Mouse (Mus musculus) gastrocnemius, postnatal 10 days (tissue): ENCODE measurements around the gene Rbm20. TPM values are rescaled to one million over a fixed set of nuclear protein-coding genes. Genes with fewer than 3 reads are reported as not detected.

Experiments used
- DNase-seq: peaks from one replicate; pipeline ENCODE4 v3.0.0; 2021; ENCODE audit warnings: mixed read lengths
- total RNA-seq, 2 experiments: library from RNA; stranded (reverse); gene quantifications; 2 replicates each; pipeline ENCODE4 v1.2.3; 2021

Rbm20 gene
- total RNA-seq, 2 experiments from 2014 or later, result 74.3 to 77.4 TPM

DNA sequence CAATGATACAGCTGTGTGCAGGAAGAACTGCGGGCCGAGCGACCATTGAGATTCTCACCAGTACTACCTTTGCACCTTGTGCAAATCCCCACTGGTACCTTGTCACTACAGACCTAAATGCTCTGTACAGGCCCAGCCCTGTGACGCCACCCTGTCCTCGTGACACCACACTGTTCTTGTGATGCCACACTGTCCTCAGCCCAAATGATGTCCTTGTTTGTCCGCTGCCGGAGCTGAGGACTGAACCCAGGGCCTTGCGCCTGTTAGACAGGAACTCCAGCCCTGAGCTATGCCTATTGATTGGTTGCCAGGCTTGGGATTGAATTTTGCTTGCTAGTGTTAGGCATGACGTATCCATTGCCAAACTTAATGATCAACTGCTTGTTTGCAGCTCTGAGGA is 40.3 kb downstream of the Rbm20 start:
- no peak for DNase-seq

DNA sequence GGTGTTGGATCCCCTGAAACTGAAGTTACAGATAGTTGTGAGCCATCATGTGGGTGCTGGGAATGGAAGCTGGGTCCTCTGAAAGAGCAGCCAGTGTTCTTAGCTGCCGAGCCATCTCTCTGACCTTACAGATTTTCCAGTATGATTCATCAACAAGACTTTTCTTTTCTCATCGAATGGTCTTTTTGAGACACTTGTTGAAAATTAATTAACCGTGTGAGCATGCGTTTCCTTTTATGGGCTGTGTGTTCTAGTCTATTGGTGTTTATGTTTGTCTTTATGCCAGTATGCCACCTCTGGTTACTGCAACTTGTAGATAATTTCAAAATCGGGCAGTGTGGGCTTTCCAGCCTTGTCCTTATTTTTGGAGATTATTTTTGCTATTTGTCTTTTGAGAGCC is 45.1 kb downstream of the Rbm20 start:
- DNase-seq, result no peak

DNA sequence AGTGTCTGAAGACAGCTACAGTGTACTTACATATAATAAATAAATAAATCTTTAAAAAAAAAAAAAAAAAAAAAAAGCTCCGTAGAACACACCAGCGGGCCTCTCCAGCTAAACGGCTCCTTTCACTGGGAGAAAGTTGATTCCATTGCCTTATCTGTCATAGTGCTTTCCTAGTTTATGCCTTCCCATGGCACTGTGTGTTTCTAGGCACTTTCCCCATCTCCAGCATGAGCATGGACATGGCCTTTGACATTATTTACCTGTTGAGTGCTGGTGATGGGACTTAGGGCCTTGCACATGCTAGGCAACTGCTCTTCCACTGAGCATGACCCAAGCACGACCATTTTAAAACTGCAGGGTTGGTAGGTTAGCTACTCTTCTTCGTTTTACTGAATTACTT is 46.9 kb downstream of the Rbm20 start:
- no peak for DNase-seq

GRCm38 (mm10) chr19:53726340-53726739 is 49.2 kb downstream of the Rbm20 start:
- no peak for DNase-seq

- DNase-seq, result no peak
Measured at GRCm38 (mm10) chr19:53726755-53727154, 49.6 kb downstream of the Rbm20 start.

GRCm38 (mm10) chr19:53727277-53727676 is 50.2 kb downstream of the Rbm20 start:
- no peak for DNase-seq

- DNase-seq, result no peak
Measured at GRCm38 (mm10) chr19:53727886-53728669, 51.0 kb downstream of the Rbm20 start.

DNA sequence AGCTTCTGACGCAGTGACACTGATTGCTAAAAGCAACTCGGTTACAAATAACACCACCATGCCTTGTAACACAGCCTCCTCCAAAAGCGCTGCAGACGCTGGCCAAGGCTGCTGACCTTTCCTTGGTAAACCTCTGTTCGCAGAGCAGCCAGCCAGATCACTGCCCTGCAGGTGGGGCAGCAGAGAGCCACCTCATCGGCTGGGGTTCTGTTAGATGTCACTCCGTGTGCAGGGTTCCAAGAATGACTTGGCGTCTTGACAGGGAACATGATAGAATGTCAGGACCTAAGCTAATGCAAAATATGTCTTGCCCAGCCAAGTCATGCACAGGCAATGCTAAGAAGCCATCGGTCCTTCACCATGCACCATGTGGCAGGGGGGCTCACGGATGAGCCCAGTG is 52.8 kb downstream of the Rbm20 start:
- DNase-seq, result peak; percentile 56

DNA sequence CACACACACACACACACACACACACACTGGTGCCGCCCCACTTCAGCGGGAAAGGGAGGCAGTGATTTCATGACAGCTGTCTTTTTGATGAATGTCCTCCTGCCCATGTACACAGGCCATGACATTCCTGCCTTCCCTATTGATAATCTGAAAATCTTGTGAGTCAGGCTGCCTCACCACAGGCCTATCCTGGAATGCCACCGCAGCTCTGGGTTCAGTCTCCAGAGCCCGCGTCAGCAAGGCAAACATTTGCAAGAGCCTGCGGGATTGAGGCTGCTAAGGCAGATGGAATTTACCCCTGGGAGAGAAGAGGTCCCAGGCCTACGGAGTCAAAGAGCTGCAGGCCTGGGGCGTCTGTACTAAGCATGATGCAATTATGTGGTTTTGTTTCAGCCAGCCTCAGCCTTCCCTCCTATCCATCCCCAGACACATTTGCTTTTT is 54.7 kb downstream of the Rbm20 start:
- DNase-seq, result no peak

DNA sequence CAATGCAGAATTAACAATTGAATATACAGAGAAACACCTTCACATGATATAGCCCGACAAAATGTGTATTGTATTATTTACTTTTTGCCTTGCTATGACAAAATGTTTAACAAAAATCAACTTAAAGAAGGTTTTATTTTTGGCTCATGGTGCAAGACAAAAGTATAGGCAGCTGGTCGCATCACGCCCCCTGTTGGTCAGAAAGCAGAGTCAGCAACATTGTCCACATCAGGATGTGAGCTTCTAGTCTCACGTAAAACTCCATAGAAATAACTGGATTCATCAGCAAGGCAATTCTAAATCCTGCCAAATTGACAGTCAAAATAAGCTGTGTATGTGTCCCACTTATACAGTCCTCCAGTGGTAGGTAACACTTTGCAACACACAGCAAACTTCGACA is 57.7 kb downstream of the Rbm20 start:
- no peak for DNase-seq

DNA sequence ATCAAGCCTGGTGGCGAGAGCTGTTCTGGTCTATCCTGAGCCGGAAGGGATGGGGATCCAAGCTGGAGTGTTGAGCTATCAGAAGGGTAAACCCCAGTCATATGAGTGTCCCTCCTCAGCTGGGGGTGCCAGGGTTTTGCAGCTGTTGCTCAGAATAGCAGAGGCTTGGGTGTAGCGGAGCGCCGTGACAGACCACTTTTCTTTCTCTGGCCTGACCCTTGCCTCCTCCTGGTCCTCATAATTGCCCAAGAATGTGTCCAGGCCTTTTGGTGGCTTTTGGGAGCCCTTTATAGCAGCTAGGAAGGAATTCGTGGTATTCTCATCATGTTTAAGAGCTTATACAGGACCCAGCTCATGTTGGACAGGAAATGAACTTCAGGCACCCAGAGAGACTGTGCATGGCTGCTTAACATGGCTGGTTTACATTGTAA is 61.6 kb downstream of the Rbm20 start:
- peak; percentile 25 for DNase-seq

- no peak for DNase-seq
Measured at GRCm38 (mm10) chr19:53739570-53740266, 62.6 kb downstream of the Rbm20 start.

GRCm38 (mm10) chr19:53740750-53741380 is 63.8 kb downstream of the Rbm20 start:
- DNase-seq, result no peak

GRCm38 (mm10) chr19:53741902-53742301 is 64.8 kb downstream of the Rbm20 start:
- no peak for DNase-seq

DNA sequence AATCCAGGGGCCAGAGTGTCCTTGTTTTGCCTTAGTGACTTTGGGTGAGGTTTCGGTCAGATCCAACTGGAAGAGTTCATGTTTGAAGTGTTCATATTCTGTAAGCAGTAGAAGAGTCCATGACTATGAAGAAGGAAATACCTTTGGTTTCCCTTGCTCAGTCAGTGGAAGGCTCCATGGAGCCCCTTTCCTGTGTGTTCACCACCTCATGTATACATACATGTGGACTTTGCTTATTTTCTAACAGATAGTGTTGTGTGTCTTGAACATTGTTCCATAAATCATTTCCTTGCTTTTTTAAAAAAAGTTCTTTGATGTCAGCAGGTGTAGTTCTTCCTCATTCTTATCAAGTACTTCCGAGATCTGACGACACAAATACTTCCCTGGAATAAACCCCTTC is 68.2 kb downstream of the Rbm20 start:
- DNase-seq, result no peak

GRCm38 (mm10) chr19:53746116-53746515 is 69.0 kb downstream of the Rbm20 start:
- DNase-seq, result no peak

DNA sequence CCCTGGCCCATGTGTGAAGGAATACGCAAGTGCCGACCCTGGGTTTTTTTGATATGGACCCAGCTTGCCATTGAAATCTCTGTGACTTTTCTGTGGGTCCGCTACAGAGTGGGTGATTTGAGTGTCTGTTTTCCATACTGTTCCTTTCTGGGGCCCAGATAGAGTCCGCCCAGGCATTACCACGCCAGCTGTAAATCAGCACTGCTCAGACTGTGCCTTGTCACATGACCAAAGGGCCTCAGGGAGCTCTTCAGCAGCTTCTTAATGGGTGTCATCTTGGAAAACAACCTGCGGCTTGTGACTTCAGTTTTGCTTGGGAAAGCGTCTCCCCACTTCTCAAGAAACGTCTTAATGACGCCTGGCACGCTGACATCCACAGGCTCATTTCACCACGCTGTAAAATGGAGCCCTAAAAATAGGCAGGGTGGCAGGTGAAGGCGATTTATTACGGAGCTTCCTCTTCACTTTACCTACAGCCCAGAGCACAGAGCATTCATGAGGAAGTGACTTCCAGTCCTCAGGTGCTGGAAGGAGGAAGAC is 71.2 kb downstream of the Rbm20 start:
- no peak for DNase-seq

DNA sequence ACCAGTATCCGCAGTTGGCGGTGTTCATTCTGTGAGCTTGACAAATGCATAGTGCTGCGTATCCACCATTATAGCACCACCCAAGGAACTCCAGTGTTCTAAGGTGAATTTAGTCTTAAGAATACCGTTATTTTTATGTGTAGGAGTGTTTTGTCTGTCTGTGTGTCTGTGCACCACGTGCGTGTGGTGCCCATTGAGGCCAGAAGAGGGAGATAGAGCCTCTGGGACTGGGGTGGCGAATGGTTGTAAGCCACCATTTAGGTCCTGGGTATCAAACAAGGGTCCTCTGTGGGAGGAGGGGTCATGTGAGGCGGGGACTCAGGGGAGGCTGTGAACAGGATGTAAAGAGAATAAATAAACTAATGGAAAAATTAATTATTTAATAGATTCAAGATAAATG is 72.2 kb downstream of the Rbm20 start:
- no peak for DNase-seq

GRCm38 (mm10) chr19:53751420-53752185 is 74.5 kb downstream of the Rbm20 start:
- no peak for DNase-seq

- no peak for DNase-seq
Measured at GRCm38 (mm10) chr19:53752993-53753392, 75.9 kb downstream of the Rbm20 start.

- DNase-seq, result peak; percentile 61
Measured at GRCm38 (mm10) chr19:53754421-53754830, 77.3 kb downstream of the Rbm20 start.

DNA sequence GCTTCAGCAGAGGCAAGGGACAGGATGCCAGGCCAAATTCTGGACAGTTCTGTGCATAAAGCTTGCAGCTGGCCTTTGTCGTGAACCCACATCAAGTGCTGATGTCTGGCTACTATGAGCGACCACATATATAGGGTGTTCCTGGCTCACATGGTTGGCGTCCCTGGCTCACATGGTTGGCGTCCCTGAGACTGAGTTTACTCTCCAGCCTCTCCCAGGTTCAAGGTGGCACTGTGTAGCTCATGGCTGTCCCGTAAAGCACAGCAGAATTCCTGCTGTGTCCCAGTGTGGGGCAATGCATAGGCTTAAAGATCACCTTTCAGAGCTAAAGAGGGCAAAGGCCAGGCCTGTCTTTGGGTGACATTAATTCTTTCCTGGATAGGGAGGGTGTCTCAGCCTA is 78.2 kb downstream of the Rbm20 start:
- no peak for DNase-seq
